Mouse (Mus musculus): ENCODE results near the gene Hectd1.

Hectd1 gene

GRCm38 (mm10) chr12:51843576-51844520, 14.5 kb upstream of the Hectd1 start:
- DNase-seq (ENCODE audit: low spot score), result no peak

GRCm38 (mm10) chr12:51842081-51842864, 12.9 kb upstream of the Hectd1 start:
- no peak for DNase-seq (ENCODE audit: low spot score)

- DNase-seq (ENCODE audit: low spot score), result no peak
These were observed 10.5 kb upstream of the Hectd1 start for GRCm38 (mm10) chr12:51839856-51840255.

GRCm38 (mm10) chr12:51835219-51835618, 5.9 kb upstream of the Hectd1 start:
- no peak for DNase-seq (ENCODE audit: low spot score)

GRCm38 (mm10) chr12:51831931-51832330, 2.6 kb upstream of the Hectd1 start:
- no peak for DNase-seq (ENCODE audit: low spot score)

GRCm38 (mm10) chr12:51831296-51831695, 2.0 kb upstream of the Hectd1 start:
- DNase-seq (ENCODE audit: low spot score), result no peak

- no peak for DNase-seq (ENCODE audit: low spot score)
These were observed 1.3 kb upstream of the Hectd1 start for GRCm38 (mm10) chr12:51830671-51831070.

- DNase-seq (ENCODE audit: low spot score), result no peak
These were observed 704 bp upstream of the Hectd1 start for GRCm38 (mm10) chr12:51830077-51830402.

- DNase-seq (ENCODE audit: low spot score), result no peak
These were observed 533 bp downstream of the Hectd1 start for GRCm38 (mm10) chr12:51828716-51829289.

- no peak for DNase-seq (ENCODE audit: low spot score)
These were observed 1.2 kb downstream of the Hectd1 start for GRCm38 (mm10) chr12:51827958-51828650.

- no peak for DNase-seq (ENCODE audit: low spot score)
These were observed 4.0 kb downstream of the Hectd1 start for GRCm38 (mm10) chr12:51825338-51825737.

GRCm38 (mm10) chr12:51823311-51823710, 6.0 kb downstream of the Hectd1 start:
- DNase-seq (ENCODE audit: low spot score), result no peak

GRCm38 (mm10) chr12:51822861-51823260, 6.5 kb downstream of the Hectd1 start:
- no peak for DNase-seq (ENCODE audit: low spot score)

GRCm38 (mm10) chr12:51822236-51822635, 7.1 kb downstream of the Hectd1 start:
- no peak for DNase-seq (ENCODE audit: low spot score)

- no peak for DNase-seq (ENCODE audit: low spot score)
These were observed 8.1 kb downstream of the Hectd1 start for GRCm38 (mm10) chr12:51821256-51821655.

- DNase-seq (ENCODE audit: low spot score), result no peak
These were observed 9.3 kb downstream of the Hectd1 start for GRCm38 (mm10) chr12:51819951-51820498.

- DNase-seq (ENCODE audit: low spot score), result no peak
These were observed 11.3 kb downstream of the Hectd1 start for GRCm38 (mm10) chr12:51817815-51818613.

GRCm38 (mm10) chr12:51811388-51812140, 17.8 kb downstream of the Hectd1 start:
- no peak for DNase-seq (ENCODE audit: low spot score)

GRCm38 (mm10) chr12:51810564-51810963, 18.8 kb downstream of the Hectd1 start:
- DNase-seq (ENCODE audit: low spot score), result no peak

GRCm38 (mm10) chr12:51784842-51785241, 44.5 kb downstream of the Hectd1 start:
- no peak for DNase-seq (ENCODE audit: low spot score)
